Mouse (Mus musculus): ENCODE measurements around the gene Chrm5.

- TF ChIP-seq POLR2A (IDR thresholded peaks at IDR 0.05; ENCODE audit: insufficient read length, low read depth) (no peak), POLR2AphosphoS2 (IDR thresholded peaks at IDR 0.05; ENCODE audit: insufficient read length, low read depth) (no peak), REST (IDR thresholded peaks at IDR 0.05; ENCODE audit: insufficient read depth, insufficient read length) (no peak), E2F4 (IDR thresholded peaks at IDR 0.05; ENCODE audit: insufficient read depth) (no peak)
Observed at GRCm38 (mm10) chr2:112437589-112437988, 43.0 kb downstream of the Chrm5 start.

All from myocyte (in vitro differentiated cells).